Comparison of ENCODE assay signal across 16 mouse cellular contexts in the genomic region with DNA sequence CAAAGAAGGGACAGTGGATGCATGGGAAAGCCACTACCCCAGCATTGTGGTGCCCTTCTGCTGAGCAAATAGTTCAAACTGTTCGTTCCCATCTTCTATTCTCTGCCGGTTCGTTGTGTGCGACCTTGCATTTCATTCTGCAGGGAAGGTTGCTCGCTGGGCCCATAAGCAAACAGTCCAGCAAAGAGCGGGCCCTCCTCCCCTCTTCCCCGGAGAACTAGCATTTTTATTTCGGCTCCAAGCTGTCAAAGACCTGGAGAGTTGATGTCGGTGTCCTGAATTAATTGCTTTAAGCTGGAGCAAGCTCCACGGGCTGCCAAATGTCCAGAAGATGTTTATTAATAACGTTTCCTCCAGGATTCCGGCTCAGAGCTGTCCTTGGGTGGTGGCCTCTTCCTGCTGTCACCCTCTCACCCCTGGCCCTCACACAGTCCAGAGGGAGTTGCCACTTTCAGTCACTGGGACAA. TPM values are rescaled to one million over a fixed set of nuclear protein-coding genes. Genes with fewer than 3 reads are reported as not detected.
DNase-seq lines count a peak whose midpoint lies in the region; ATAC-seq lines count a peak whose summit lies in the region.
"Had no signal": no experiment of that assay in that cellular context is flagged by ENCODE, and none has a peak within 500 bp of the region (broad histone marks: within the 10 kb centered on the region; RNA-seq: fewer than 3 reads in every experiment).

No protein-coding gene starts in this region.

- ATAC-seq in liver, embryonic 11.5 days (replicated peaks; ENCODE audit: low FRiP score): no peak

- DNase-seq in kidney, postnatal 10 days: peak; percentile 11
- DNase-seq in kidney, adult 8-10 months: no peak
- peak; percentile 42 for DNase-seq in embryo, embryonic 9.5 days (ENCODE audit: extremely low spot score)
- no peak for DNase-seq in liver, embryonic 11.5 days (ENCODE audit: low spot score)
- DNase-seq in lung, postnatal 4 days: peak; percentile 37 to 52
- no peak for DNase-seq in left cerebral cortex, adult 8-10 months (ENCODE audit: low spot score in 2 of 2)
- DNase-seq in frontal cortex, adult 2 months (ENCODE audit: extremely low spot score in 1 of 2, low spot score in 1 of 2): no peak
- DNase-seq: adrenal gland, postnatal 25 days; cerebellum, adult 11 months; gastrocnemius, postnatal 10 days; kidney, adult 9 months; left cerebral cortex, postnatal 4 days; right cerebral cortex, postnatal 25 days had no signal

- no peaks in the 10 kb centered on the region for H3K36me3 ChIP-seq in liver, embryonic 11.5 days (ENCODE audit: control insufficient read depth, insufficient read depth, low read length)
- H3K36me3 ChIP-seq: heart, embryonic 13.5 days had no signal

- peak overlapping the region; percentile 49 for H3K27ac ChIP-seq in liver, embryonic 11.5 days (ENCODE audit: low read depth, low read length)
- H3K27ac ChIP-seq: heart, embryonic 13.5 days had no signal

- peak overlapping the region; percentile 12; the same call in 1 of the 2 replicates for H3K4me2 ChIP-seq in liver, embryonic 11.5 days
- H3K4me2 ChIP-seq: heart, embryonic 13.5 days had no signal

- H3K4me1 ChIP-seq in liver, embryonic 11.5 days (replicated peaks; ENCODE audit: control insufficient read depth, insufficient read depth, low read length): no peaks in the 10 kb centered on the region
- H3K4me1 ChIP-seq: heart, embryonic 13.5 days had no signal

- no peak overlapping the region for H3K9ac ChIP-seq in liver, embryonic 11.5 days (ENCODE audit: low read depth, low read length)
- H3K9ac ChIP-seq: heart, embryonic 13.5 days had no signal

- 28% methylated on average over 12 of the region's 12 CpGs for WGBS in liver, embryonic 11.5 days

- peaks cover 13% of the 10 kb centered on the region for H3K27me3 ChIP-seq in liver, embryonic 11.5 days (replicated peaks; ENCODE audit: control insufficient read depth, insufficient read depth, low read length)

- H3K4me3 ChIP-seq in liver, embryonic 11.5 days (ENCODE audit: low read depth, low read length): no peak overlapping the region
- H3K4me3 ChIP-seq: heart, embryonic 13.5 days had no signal

- no peaks in the 10 kb centered on the region for H3K9me3 ChIP-seq in liver, embryonic 11.5 days (ENCODE audit: control insufficient read depth, low read length)
- H3K9me3 ChIP-seq: heart, embryonic 13.5 days had no signal

RNA-seq across cellular contexts. Expression of gene Foxa2, which starts 23.4 kb away (rescaled TPM):
- 8.8 and 10.5 TPM in 2 replicates for polyA plus RNA-seq in liver, embryonic 11.5 days (2014; fragmentation: Nextera tagmentation; extraction: Ambion mirVana)
- not detected for total RNA-seq in left cerebral cortex, adult 8-10 months (2022)
- not detected in 2 replicates for polyA plus RNA-seq in frontal cortex, adult 2 months (2012; rRNA removed)
- total RNA-seq: adrenal gland, postnatal 25 days; gastrocnemius, postnatal 10 days; left cerebral cortex, postnatal 4 days; megakaryocyte-erythroid progenitor cell, adult 5-6 weeks; neutrophil, adult 5-6 weeks had no signal

Comparison
In these comparisons a context has a peak if more than half of its experiments do, and no peak if none do; other contexts are left out.
1. DNase-seq: peak in kidney, postnatal 10 days (single experiment), embryo, embryonic 9.5 days (single experiment) and lung, postnatal 4 days (2 of 2); none in kidney, adult 8-10 months (0 of 2), liver, embryonic 11.5 days (single experiment), left cerebral cortex, adult 8-10 months (0 of 2) and frontal cortex, adult 2 months (0 of 2).